Mouse (Mus musculus) heart, adult 2 months (tissue): ENCODE measurements at regions not wholly inside any gene's neighbourhood (a gene's known extent, or its start where the extent isn't known, plus 50 kb on each side); places are given as distances from the start of the nearest gene placed in this dataset.

ENCODE experiments used
- CTCF ChIP-seq: fragments of 200-600 bp; IDR thresholded peaks from 2 replicates; pipeline ENCODE4 v1.8.1; 2022; ENCODE audit warnings: antibody characterized with exemption, mild to moderate bottlenecking, moderate library complexity
- EP300 ChIP-seq: fragments of 200-500 bp; IDR thresholded peaks from 2 replicates; pipeline ENCODE4 v1.6.1; 2011; ENCODE audit warnings: low read depth, low read length, control low read depth; ENCODE audit not compliant: insufficient read depth
- POLR2A ChIP-seq: fragments of 200-500 bp; IDR thresholded peaks from 2 replicates; pipeline ENCODE4 v1.6.1; 2011; ENCODE audit warnings: mild to moderate bottlenecking, low read depth, low read length, control low read depth; ENCODE audit not compliant: insufficient read depth

GRCm38 (mm10) chr16:24219691-24220090, 173.6 kb upstream of the Lpp start:
- no peak for TF ChIP-seq CTCF
- no peak for TF ChIP-seq POLR2A
- no peak for TF ChIP-seq EP300
